Mouse (Mus musculus) retina, adult 2 months (tissue): ENCODE data around the gene Rgs16.

Experiments
- DNase-seq: peaks from one replicate; pipeline ENCODE4 v3.0.0-alpha.2; 2012; ENCODE audit warnings: low read depth, low spot score

Gene Rgs16

DNA sequence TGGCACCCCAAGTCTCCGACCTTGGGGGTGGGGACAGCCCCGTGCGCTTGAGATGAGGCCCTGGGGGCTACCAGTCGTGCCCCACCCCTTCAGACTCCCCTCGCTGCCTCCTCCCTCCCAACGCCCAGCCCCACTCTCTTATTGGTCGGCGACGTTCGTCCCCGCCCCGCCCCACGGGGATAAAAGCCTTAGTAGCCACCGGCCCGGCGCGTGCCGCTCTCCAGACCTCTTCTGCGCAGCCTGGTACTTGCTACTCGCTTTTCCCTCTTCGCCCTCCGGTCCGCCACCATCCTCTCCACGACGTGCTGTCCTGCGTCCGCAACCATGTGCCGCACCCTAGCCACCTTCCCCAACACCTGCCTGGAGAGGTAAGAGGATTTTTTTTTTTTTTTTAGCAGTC lies at the start of gene Rgs16:
Rgs16 (plus strand) TSS at position 205 of the 400 bp plus-strand sequence.
- no peak for DNase-seq

DNA sequence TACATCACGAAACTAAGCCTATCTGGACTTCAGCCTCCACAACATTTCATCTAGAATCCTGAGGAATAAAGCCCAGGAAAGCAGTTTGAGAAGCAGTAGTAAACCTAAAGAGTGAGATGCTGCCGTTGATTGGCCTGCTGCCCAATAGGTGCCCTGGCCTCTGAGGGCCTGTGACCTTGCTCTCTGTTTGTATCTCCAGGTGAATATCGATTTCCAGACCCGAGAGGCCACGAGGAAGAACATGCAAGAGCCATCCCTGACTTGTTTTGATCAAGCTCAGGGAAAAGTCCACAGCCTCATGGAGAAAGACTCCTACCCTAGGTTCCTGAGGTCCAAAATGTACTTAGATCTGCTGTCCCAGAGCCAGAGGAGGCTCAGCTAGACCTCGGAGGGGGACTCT lies 47.6 kb upstream of the Rgs16 start:
- no peak for DNase-seq

DNA sequence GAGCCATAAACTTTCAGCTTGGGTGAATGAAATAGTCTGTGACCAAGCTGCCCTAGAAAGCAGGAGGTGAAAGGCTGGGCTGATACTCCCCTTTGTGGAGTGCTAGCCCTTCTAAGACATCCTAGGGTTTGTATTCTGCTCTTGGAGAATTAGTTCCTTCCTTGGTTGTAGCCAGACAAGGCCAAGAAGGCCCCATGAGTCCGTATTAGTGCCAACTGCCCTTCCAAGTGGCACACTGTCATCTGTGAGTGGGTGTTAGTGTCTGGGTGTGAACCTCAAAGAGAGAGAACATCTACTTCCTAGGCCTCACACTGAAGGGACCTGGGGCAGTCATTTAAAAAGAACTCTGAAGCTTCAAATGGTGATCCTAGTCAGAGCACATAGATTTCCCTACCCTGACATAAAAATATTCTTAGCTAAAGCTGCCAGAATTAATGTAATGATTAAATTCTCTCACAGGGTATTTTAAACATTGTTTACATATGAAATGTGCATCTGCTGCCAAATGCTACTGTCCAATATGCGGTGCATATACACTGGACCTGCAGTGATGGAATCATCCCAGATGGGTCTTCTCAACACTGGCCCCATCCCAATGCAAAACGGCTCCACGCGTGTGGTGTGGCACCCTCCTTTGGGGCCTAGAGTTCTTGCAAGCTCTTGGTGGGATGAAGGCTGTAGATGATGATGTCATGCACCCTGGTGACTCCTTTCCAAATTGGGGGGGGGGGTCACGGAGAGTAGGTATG lies 45.6 kb upstream of the Rgs16 start:
- DNase-seq = no peak

DNA sequence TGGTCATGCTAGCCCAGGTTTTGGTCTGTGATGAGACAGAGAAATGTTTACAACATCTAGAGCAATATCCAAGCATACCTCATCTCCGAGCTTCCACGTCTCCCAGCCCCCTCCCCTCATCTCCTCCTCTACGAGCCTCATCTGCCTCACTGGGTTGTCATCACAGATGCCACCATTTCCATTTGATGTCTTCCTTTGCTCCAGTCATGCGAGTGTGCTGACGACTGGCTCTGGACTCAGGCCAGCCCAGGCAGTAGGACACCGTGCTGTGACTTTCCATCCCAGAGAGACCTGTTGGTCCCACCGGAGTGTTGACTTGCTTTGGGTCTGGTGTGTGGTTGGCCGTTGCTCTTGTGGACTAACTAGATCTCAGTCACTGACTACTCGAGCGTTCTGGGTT lies 44.8 kb upstream of the Rgs16 start:
- no peak for DNase-seq

DNA sequence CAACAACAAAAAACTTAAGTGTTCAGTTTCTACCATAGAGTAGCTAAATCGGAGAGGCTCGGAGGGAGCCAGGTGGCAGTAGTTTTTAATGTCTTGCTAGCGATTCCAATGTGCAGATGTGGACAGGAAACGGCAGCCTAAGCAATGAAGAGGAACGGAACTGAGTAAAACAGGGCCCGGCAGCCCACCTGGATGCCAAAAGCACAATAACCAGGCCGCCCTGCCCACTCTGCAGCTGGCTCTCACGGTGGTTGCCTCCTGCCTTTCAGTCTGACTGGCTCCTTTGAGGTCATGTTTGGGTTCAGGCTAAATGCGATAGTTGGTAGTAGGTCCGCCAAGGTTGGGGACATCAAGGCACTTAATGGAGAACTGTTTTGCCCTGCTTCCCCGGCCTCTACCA lies 44.1 kb upstream of the Rgs16 start:
- no peak for DNase-seq

DNA sequence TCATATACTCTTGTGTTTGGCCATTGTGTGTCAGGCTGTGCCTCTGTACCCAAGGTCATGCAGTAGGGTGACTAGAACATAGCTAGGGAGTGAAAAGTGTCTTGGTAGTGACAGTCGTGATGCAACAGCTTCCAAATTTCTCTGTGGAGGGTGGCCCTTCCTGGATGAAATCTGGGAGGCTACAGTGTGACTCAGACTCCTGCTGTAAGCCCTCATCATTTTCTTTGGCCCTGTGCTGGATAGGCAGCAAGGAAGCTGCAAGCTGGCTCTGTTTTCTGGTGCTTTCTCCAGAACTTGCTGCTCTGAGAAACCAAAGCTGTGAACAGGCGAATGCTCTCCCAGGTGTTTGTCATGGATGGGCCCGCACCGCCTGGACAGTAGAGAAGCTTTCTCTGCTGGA lies 43.6 kb upstream of the Rgs16 start:
- no peak for DNase-seq

DNA sequence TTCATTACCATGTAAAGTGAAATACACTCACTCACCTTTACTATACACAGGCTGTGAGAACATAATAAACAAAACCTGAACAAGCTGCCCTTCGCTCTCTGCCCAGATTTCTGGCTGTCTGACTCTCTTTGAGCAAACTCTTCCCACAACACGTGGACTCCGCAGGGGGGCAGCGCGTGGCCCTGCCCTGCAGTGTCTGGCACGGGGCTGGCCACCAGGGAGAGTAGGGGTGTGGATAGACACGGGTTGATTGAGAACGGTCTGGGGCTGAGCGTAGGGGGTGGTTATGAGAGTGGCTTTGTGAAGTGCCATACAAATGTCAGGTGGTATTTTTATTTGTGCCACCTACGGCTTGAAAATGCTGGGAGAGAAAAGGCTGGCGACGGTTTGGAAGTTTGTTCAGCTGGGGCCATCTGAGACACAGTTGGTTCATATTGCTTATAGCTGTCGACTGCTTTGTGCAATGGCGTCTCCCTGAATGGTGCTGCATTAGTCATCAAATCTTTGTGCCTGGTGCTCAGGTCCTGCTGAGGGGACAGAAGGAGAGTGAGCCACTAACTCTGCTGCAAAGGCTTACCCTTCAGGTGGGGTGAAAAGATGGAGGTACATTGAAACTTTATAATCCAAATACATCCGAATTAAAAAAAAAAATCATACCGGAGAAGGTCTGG lies 42.4 kb upstream of the Rgs16 start:
- DNase-seq = no peak

DNA sequence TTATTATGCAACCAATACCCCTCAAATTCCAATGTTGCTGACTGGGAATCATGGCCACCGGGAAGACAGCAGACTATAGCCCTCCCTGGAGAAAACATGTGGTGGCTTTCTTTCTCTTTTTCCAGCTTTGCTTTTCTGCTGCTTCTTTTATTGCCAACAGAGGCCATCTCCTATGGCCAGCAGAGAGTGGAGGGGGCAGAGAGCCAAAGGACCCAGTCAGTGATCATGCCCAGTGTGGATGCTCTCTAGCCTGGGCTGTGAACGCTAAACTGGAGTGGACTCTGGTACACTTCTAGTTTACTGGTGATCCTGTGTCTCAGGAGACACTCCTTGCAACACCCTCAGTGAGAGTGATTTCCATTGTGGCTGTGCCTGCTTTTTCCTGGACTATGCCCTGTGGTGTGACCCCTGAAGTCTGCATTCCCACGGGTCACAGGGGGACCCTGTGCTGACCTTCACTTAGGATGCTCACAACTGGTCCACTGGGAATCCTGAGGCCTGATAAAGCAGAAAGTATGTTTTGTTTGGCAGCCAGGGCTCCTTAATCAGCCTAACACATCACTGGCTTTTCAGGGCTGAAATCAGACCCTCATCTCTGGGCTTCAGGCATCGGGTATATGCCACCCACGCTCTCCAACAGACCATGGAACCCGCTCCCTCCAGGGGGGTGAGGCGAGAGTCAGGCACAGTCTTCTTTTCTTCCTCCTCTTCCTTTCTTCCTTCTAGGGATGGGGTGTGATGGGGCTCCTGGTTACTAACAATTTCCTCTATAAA lies 41.7 kb upstream of the Rgs16 start:
- no peak for DNase-seq

DNA sequence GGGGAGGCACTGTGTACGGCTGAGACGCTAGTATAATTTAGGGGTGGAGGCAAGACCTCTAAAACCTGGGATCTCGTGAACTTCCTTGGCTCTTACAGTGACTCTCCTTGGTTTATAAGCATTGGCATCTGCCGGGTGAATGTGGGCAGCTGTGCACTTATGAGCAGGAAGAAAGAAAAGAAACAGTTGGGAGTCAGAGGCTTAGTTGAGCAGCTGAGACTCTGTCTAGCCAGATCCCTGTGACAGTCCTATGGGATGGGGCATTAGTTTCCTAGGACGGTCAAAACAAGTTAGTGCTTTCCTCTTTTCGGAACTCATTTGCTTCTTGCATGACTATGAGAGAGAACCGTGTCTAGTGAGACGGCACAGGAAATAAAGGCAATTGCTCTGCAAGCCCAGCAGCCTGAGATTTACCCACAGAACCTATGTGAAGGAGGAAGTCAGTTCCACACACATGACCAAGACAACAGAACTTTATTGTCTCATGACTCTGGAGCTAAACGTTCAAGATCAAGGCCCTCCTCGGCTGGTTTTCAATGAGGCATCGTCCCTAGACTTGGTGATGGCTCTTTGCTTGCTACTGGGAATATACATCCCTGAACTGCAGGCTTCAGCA lies 39.6 kb upstream of the Rgs16 start:
- DNase-seq = no peak

DNA sequence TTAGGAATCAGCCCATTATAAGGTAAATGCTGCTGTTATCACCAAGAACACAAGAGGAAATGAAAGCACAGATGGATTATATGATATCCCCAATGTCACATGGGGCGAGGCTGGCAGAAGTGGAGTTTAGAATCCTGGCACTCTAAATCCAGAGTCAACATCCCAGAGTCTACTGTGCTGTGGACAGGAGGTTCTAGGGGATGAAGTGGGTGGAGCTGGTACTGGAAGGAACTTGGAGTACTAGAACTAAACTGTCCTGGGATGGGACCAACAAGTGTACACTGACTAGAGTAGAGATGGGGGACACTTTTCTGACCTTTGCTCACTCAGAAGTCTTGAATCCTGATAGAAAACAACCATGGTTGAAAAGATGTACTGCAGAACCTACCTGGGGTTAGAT lies 38.7 kb upstream of the Rgs16 start:
- no peak for DNase-seq

DNA sequence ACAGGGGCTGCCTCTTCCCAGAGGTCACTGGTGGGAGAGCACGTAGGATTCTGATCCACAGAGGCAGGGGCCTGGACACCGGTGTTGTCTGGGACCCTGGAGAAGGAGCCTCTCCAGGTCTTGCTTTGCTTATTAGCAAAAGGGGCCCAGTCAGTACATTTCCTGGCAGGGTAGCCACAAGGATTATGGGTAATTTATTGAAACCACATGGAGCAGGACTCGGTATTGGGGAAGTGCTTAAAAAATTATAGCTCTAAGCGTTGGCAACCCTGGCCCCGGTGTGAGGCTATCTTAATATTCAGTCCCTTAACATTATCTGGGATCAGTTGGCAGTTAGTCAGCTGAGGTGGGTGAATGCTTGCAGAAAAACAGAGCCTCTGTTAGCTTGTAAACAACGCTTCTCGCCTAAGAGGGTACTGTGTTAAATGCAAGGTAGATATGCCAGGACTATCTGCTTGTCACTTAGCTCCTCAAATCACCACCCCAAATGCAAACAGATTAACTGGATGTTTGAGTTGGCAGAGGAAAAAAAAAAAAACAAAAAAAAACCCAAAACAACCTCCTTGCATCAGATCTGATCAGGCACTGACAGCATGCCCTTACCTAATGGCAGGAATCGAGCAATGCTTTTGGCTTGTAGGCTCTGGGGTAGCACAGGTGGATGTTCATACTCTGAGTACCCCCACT lies 37.8 kb upstream of the Rgs16 start:
- DNase-seq = no peak

DNA sequence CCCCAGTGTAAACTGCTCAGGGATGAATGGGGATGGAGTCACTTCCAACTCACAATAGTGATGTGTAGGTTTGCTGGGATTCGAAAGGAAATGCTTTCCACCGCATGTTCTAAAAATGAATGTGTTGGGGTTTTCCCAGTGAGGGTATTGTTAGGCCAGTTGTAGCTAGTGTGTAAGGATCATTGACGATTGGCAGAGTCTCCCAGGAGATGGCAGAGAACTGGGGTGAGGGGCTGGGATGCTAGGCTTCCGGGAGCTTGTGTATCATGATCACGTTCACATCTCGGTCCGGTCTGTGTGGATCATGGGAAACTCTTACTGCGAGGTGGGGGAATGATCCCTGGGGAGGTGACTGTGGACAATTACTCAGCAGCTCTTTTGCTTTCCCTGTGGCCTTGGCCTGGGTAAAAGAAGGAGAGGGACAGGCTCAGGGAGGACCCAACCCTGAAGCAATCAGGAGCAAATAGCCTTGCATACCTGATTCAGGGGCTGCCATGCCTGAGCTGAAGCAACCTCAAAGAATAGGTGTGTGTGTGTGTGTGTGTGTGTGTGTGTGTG lies 37.2 kb upstream of the Rgs16 start:
- DNase-seq = no peak

DNA sequence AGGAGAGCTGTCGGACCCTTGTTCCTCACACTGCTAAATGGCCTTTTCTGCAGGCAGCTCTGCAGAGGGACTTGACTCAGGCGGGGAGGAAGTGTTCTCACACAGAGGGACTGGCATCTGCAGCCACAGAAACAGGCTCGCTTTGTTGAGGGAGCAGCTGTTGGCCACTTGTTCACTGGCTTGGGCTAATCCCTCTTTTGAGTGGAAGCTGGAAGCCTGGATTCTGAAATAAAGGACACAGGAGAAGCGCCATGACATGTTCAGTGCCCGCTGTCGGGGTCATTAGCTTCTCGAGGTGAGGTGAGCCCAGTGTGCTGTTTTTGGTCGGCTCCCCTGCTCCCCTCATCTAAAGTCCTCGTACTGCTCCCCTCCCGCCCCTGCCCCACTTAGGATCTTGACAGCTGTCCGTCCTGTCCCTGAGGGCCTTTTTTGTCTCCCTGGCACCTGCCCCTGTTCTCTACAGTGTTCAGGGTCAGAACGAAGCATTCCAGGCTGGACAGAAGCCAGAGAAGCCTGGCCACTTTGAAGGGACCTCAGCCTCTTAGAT lies 36.6 kb upstream of the Rgs16 start:
- DNase-seq = no peak

DNA sequence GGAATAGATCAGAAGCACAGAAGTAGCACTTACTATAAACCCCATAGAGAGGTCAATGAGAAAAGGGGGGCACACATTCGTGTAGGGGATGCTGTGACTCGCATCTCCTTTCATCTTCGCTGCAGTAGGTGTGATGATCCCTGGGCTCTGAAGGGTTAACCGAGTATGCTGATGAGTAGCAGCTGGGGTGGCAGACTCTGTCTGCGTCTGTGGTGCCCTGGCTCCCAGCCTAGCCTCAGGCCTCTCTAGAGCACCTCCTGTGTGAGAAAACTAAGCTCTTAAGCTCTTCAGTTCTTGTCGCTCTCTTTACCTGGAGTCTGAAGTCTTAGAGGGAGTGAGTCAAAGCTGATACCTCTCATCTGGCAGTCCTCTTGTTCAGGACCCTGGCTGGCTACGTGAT lies 36.0 kb upstream of the Rgs16 start:
- no peak for DNase-seq

DNA sequence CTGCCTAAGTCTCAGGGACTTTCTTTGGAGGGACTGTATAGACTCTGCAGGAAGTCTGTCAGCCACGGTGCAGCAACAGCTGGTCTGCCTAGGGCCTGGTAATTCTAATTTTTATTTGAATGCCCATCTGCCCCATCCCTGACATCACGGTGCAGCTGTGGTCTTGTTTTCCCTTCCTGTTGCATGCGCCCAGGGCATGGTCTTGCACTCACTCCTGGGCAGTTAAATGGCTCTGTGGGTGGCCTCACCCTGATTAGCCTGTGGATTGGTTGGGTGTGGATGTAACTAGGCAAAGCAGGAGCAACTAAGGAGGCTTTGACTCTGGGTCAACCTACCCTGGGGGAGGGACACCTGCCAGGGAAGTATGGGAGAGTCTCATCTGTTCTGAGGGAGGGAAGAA lies 35.2 kb upstream of the Rgs16 start:
- DNase-seq = no peak

DNA sequence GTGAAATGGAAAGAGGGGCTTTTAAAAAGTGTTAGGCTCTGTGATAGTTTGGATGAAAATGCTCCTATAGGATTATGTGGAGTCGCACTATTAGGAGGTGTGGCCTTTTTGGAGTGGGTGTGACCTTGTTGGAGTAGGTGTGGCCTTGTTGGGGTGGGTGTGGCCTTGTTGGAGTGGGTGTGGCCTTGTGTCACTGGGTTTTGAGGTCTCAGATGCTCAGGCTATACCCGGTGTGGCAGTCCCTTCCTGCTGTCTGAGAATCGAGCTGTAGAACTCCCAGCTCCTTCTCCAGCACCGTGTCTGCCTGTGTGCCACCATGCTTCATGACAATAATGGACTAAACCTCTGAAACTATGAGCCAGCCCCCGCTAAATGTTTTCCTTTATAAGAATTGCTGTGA lies 31.5 kb upstream of the Rgs16 start:
- DNase-seq = no peak

DNA sequence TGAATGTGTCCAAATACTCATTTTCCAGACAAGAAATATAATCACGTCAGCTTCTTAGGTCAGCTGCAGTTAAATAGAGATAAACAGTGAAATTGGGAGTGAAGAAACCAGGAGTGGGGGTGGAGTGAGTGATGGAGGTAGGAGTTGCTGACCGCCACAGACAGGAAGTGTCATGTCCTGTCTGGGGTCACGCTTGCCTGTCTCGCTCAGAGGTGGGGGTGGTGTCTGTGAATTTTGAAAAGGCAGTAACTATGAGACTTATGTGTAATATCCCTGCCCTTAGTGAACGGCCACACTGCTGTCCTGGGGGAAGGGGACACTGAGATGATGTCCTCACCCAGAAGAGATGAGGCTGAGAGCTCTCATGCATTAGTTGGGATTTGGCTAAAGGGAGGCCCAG lies 30.7 kb upstream of the Rgs16 start:
- no peak for DNase-seq

DNA sequence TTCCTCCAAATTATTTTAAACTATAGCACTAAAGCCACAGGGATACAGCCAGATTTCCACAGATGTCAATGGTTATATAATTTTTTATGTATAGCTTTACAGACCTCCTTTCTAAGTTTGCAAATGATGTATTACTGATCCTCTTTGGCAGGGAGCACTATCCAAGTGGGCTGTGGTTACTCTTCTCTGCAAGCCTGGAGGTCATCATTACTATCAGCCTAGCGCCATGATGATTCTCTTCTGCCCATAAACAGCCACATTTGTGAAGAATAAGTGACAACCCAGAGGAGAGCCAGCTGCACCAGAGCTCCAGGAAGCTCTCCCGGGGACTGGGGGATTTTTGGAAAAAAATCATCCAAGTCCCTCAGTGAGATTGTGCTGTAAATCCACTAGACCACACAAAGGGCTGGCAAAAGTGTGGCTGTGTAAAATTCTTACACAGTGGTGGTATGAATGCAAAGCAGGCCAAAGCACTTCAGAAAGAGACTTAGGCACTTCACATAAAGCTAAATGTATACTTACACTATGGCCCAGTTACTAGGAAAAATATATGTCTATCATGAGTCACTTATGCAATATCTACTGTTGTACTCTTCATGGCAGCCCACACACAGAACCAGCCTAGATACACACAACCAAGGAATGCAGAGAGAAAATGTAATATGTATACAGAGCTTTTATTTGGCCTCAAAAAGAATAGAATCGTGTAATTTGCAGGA lies 28.4 kb upstream of the Rgs16 start:
- DNase-seq = no peak

DNA sequence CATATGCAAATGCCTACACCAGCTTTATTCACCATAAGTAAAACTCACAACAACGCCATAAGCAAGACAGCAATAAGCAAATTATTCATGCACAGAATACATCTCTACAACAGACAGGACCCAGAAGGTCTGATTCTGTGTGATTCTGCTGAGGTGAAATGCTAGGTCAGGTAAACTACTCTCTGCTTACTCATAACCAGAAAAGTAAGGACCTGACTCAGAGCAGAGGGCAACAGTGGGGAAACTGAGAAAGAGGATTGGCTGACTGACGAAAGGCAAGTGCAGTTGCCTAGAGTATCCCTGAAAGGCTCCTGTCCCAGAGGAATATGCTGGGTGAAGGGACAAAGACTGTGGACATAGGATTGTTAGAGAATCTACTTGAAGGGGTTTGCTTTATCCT lies 27.5 kb upstream of the Rgs16 start:
- DNase-seq = no peak

DNA sequence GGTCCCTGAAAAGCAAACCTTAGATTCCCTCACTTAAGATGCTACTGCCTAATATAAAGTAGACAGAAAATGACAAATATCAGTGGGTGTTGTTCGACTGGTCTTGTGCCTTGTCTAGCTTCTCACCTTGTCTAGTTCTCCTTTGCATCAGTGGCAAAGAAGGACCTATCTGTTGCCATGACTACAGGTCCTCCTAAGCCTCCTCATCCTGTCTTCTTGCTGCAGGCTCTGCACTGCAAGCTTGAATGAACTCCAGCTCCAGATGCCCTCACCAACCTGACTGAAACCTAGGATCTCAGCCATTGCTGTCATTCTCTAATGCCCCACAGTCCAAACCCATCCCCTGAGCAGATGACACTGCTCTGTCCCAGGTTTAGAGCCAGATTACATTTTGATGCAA lies 22.2 kb upstream of the Rgs16 start:
- DNase-seq = no peak

DNA sequence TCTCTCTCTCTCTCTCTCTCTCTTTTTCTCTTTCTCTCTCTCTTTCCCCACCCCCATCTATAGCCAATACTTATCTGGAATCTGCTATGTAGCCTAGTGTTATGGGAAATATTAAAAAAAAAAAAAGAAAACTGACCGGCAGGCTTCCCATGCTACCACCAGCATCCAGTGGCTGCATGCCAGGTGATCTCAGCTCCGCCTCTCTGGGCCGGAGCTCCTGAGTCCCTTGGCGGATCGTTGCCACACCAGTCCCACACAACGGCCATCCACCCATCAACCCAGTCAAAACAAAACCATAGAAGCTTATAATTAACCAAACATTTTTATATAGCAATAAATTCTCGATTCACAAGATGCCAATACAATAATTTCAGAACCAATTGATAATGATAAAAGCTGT lies 19.2 kb upstream of the Rgs16 start:
- DNase-seq = no peak
